Mouse (Mus musculus): ENCODE results near the gene Gm47985.
"Not testable (repeated sequence)": the region's sequence is repeated elsewhere in the genome, so short reads cannot be mapped to it uniquely, and the experiment has no call there.

The Gm47985 gene

GRCm38 (mm10) chr1:151177030-151177936, 5.1 kb upstream of the Gm47985 start:
- DNase-seq (ENCODE audit: inconsistent age in 2 of 2, low spot score in 1 of 2): peak; percentile 13 to 72

- DNase-seq (ENCODE audit: inconsistent age in 2 of 2, low spot score in 1 of 2): no peak
Observed at GRCm38 (mm10) chr1:151177937-151178271, 4.4 kb upstream of the Gm47985 start.

GRCm38 (mm10) chr1:151178505-151179083, 3.7 kb upstream of the Gm47985 start:
- no peak for DNase-seq (ENCODE audit: inconsistent age in 2 of 2, low spot score in 1 of 2)

- no peak for DNase-seq (ENCODE audit: inconsistent age in 2 of 2, low spot score in 1 of 2)
Observed at GRCm38 (mm10) chr1:151180167-151180566, 2.2 kb upstream of the Gm47985 start.

GRCm38 (mm10) chr1:151186186-151186585, 3.8 kb downstream of the Gm47985 start:
- DNase-seq (ENCODE audit: inconsistent age in 2 of 2, low spot score in 1 of 2): not testable (repeated sequence)

- not testable (repeated sequence) for DNase-seq (ENCODE audit: inconsistent age in 2 of 2, low spot score in 1 of 2)
Observed at GRCm38 (mm10) chr1:151186879-151187424, 4.6 kb downstream of the Gm47985 start.

- DNase-seq (ENCODE audit: inconsistent age in 2 of 2, low spot score in 1 of 2): no peak
Observed at GRCm38 (mm10) chr1:151188469-151188868, 6.1 kb downstream of the Gm47985 start.

GRCm38 (mm10) chr1:151192075-151192474, 9.7 kb downstream of the Gm47985 start, which contains the start of gene Gm8947:
TSS of gene Gm8947 (plus strand) at chr1:151192376.
- DNase-seq (ENCODE audit: inconsistent age in 2 of 2, low spot score in 1 of 2): not testable (repeated sequence)

GRCm38 (mm10) chr1:151192739-151193138, 10.4 kb downstream of the Gm47985 start:
- DNase-seq (ENCODE audit: inconsistent age in 2 of 2, low spot score in 1 of 2): not testable (repeated sequence)

- not testable (repeated sequence) for DNase-seq (ENCODE audit: inconsistent age in 2 of 2, low spot score in 1 of 2)
Observed at GRCm38 (mm10) chr1:151195986-151196385, 13.6 kb downstream of the Gm47985 start.

GRCm38 (mm10) chr1:151196690-151197089, 14.4 kb downstream of the Gm47985 start:
- not testable (repeated sequence) for DNase-seq (ENCODE audit: inconsistent age in 2 of 2, low spot score in 1 of 2)

GRCm38 (mm10) chr1:151198120-151198519, 15.8 kb downstream of the Gm47985 start, which contains the start of gene Gm47995:
TSS of gene Gm47995 (plus strand) at chr1:151198448.
- DNase-seq (ENCODE audit: inconsistent age in 2 of 2, low spot score in 1 of 2): not testable (repeated sequence)

GRCm38 (mm10) chr1:151200620-151201019, 18.3 kb downstream of the Gm47985 start:
- not testable (repeated sequence) for DNase-seq (ENCODE audit: inconsistent age in 2 of 2, low spot score in 1 of 2)

- not testable (repeated sequence) for DNase-seq (ENCODE audit: inconsistent age in 2 of 2, low spot score in 1 of 2)
Observed at GRCm38 (mm10) chr1:151202771-151203170, 20.4 kb downstream of the Gm47985 start.

GRCm38 (mm10) chr1:151203818-151204217, 21.5 kb downstream of the Gm47985 start, which contains the start of gene 3110040M04Rik:
TSS of gene 3110040M04Rik (plus strand) at chr1:151204121.
- DNase-seq (ENCODE audit: inconsistent age in 2 of 2, low spot score in 1 of 2): not testable (repeated sequence)

- not testable (repeated sequence) for DNase-seq (ENCODE audit: inconsistent age in 2 of 2, low spot score in 1 of 2)
Observed at GRCm38 (mm10) chr1:151208493-151208892, 26.2 kb downstream of the Gm47985 start.

- DNase-seq (ENCODE audit: inconsistent age in 2 of 2, low spot score in 1 of 2): not testable (repeated sequence)
Observed at GRCm38 (mm10) chr1:151208944-151209343, 26.6 kb downstream of the Gm47985 start.

GRCm38 (mm10) chr1:151209824-151210355, 27.6 kb downstream of the Gm47985 start, which contains the start of gene Gm47996:
TSS of gene Gm47996 (plus strand) at chr1:151210131.
- not testable (repeated sequence) for DNase-seq (ENCODE audit: inconsistent age in 2 of 2, low spot score in 1 of 2)

GRCm38 (mm10) chr1:151211666-151212065, 29.3 kb downstream of the Gm47985 start:
- not testable (repeated sequence) for DNase-seq (ENCODE audit: inconsistent age in 2 of 2, low spot score in 1 of 2)

GRCm38 (mm10) chr1:151214862-151215261, 32.5 kb downstream of the Gm47985 start:
- no peak for DNase-seq (ENCODE audit: inconsistent age in 2 of 2, low spot score in 1 of 2)

GRCm38 (mm10) chr1:151215985-151216384, 33.6 kb downstream of the Gm47985 start:
- DNase-seq (ENCODE audit: inconsistent age in 2 of 2, low spot score in 1 of 2): no peak

Measured in adrenal gland, adult (tissue).